Mouse (Mus musculus) colon, adult 2 months (tissue): ENCODE data around the gene Tbx1. TPM values are rescaled to one million over a fixed set of nuclear protein-coding genes. Genes with fewer than 3 reads are reported as not detected.

Experiments
- polyA plus RNA-seq: library from polyadenylated mRNA; depleted of rRNA; stranded (reverse); fragments of >200 nt; gene quantifications from 2 replicates; pipeline ENCODE4 v1.2.3, GENCODE M21; 2012; rRNA removed

Tbx1 gene
- polyA plus RNA-seq = 3.3 and 4.7 TPM in 2 replicates

GRCm38 (mm10) chr16:18589804-18590790 is at the start of gene Tbx1:
Tbx1 (minus strand) TSS chr16:18590671.

GRCm38 (mm10) chr16:18629390-18630231 is 39.1 kb upstream of the Tbx1 start, which contains the start of gene Sept5:
Sept5 (minus strand) TSS chr16:18629954.

GRCm38 (mm10) chr16:18626376-18626878 is 36.0 kb upstream of the Tbx1 start, which contains the start of gene Gm49601:
Gm49601 (minus strand) TSS chr16:18626427.

GRCm38 (mm10) chr16:18622019-18622418 is 31.5 kb upstream of the Tbx1 start, which contains the start of gene Gp1bb:
Gp1bb (minus strand) TSS chr16:18622403.

Other genes starting within 250 kb of the Tbx1 start
- 45.5 and 51.7 TPM in 2 replicates for gene Tango2, start 242.6 kb downstream of the Tbx1 start, polyA plus RNA-seq
- 20.2 and 20.5 TPM in 2 replicates for gene Arvcf, start 242.5 kb downstream of the Tbx1 start, polyA plus RNA-seq
- 11.0 TPM in 2 replicates for gene Txnrd2, start 164.3 kb downstream of the Tbx1 start, polyA plus RNA-seq
- gene Comt, start 163.8 kb downstream of the Tbx1 start, polyA plus RNA-seq = 153 and 165 TPM in 2 replicates
- 8.4 and 8.9 TPM in 2 replicates for gene Gnb1l, start 92.0 kb downstream of the Tbx1 start, polyA plus RNA-seq
- 6.4 and 6.5 TPM in 2 replicates for gene Rtl10, start 91.8 kb downstream of the Tbx1 start, polyA plus RNA-seq
- gene Gp1bb, start 31.7 kb upstream of the Tbx1 start, polyA plus RNA-seq = 13.9 and 20.2 TPM in 2 replicates
- 46.3 and 58.6 TPM in 2 replicates for gene Gm49601, start 35.8 kb upstream of the Tbx1 start, polyA plus RNA-seq
- 76.0 and 94.1 TPM in 2 replicates for gene Sept5, start 39.3 kb upstream of the Tbx1 start, polyA plus RNA-seq
- 24.4 and 29.2 TPM in 2 replicates for gene Cldn5, start 186.2 kb upstream of the Tbx1 start, polyA plus RNA-seq
- 16.3 and 17.4 TPM in 2 replicates for gene Ufd1, start 221.1 kb upstream of the Tbx1 start, polyA plus RNA-seq
- gene Cdc45, start 221.3 kb upstream of the Tbx1 start, polyA plus RNA-seq = 6.8 and 7.6 TPM in 2 replicates
- gene 2510002D24Rik, start 245.9 kb upstream of the Tbx1 start, polyA plus RNA-seq = 63.7 and 70.5 TPM in 2 replicates
- gene Gm28539, start 245.9 kb upstream of the Tbx1 start, polyA plus RNA-seq = 2.1 TPM in 1 of 2 replicates, not detected in the other